11 mouse cellular contexts compared by ENCODE assay signal in genomic region chr1:18468496-18468895, GRCm38 (mm10).
"Had no signal": no experiment of that assay in that cellular context is flagged by ENCODE, and none has a peak within 500 bp of the region (broad histone marks: within the 10 kb centered on the region; RNA-seq: fewer than 3 reads in every experiment).

No protein-coding gene starts in this region.

- DNase-seq: kidney, postnatal 25 days; layer of hippocampus, adult 9-11 months; liver, embryonic 13.5 days; lung, adult 2 months; lung, postnatal 14 days; retina, postnatal 1 day; right cerebral cortex, postnatal 25 days; thymus, adult 18-20 months; thymus, postnatal 36 days had no signal

- ATAC-seq: midbrain, embryonic 13.5 days; midbrain, embryonic 16.5 days had no signal
